Mouse (Mus musculus) pancreas, adult 10 weeks (tissue): ENCODE results near the gene Nob1. TPM values are rescaled to one million over a fixed set of nuclear protein-coding genes. Genes with fewer than 3 reads are reported as not detected.

Experiments
- polyA plus RNA-seq: library from polyadenylated mRNA; stranded (reverse); fragments of 350-450 nt; fragmentation: Illumina TruSeq; extraction: RNeasy Lipid Tissue Mini Kit (QIAGEN cat#74804); gene quantifications from one replicate; pipeline ENCODE4 v1.2.3, GENCODE M21; 2015; ENCODE audit warnings: low read depth, low replicate concordance; ENCODE audit not compliant: insufficient read depth

Nob1 gene
- polyA plus RNA-seq = 11.0 TPM

GRCm38 (mm10) chr8:107424597-107425229 lies at the start of gene Nob1:
Gene Nob1, minus strand, starts transcription at chr8:107425051.

GRCm38 (mm10) chr8:107435962-107436831 lies 11.3 kb upstream of the Nob1 start, which contains the start of gene Wwp2:
Gene Wwp2, plus strand, starts transcription at chr8:107436365.

GRCm38 (mm10) chr8:107403038-107403781 lies 21.6 kb downstream of the Nob1 start, which contains the start of gene Nqo1:
Gene Nqo1, minus strand, starts transcription at chr8:107403206.

Other genes with a start within 250 kb of the Nob1 start
- 10.7 TPM for gene Nfat5, start 131.6 kb downstream of the Nob1 start, polyA plus RNA-seq
- 1.6 TPM for gene Nqo1, start 21.8 kb downstream of the Nob1 start, polyA plus RNA-seq
- 8.3 TPM for gene Wwp2, start 11.3 kb upstream of the Nob1 start, polyA plus RNA-seq
- gene Psmd7, start 163.4 kb upstream of the Nob1 start, polyA plus RNA-seq = 22.2 TPM